Mouse (Mus musculus) bone marrow, adult 2 months (tissue): ENCODE results near the gene Adgra1. TPM values are rescaled to one million over a fixed set of nuclear protein-coding genes. Genes with fewer than 3 reads are reported as not detected.

Experiments used
- H3K27ac ChIP-seq: fragments of 200-500 bp; 2 replicates; pipeline ENCODE4 v1.5.1; 2012; ENCODE audit warnings: low read depth, mild to moderate bottlenecking, control low read depth, inconsistent platforms, low read length; ENCODE audit not compliant: control insufficient read depth, poor library complexity, insufficient read depth
- H3K4me1 ChIP-seq: fragments of 200-500 bp; 2 replicates; pipeline ENCODE4 v1.6.1; 2011; ENCODE audit warnings: low read length; ENCODE audit not compliant: control insufficient read depth, insufficient read depth
- H3K4me3 ChIP-seq: fragments of 200-500 bp; replicated peaks from 2 replicates; pipeline ENCODE3; 2011; ENCODE audit warnings: mild to moderate bottlenecking, low read depth, low read length, control low read depth; ENCODE audit not compliant: control insufficient read depth
- CTCF ChIP-seq: fragments of 200-500 bp; IDR thresholded peaks from 2 replicates; pipeline ENCODE4 v1.5.1; 2011; ENCODE audit warnings: low read length, control low read depth; ENCODE audit not compliant: control insufficient read depth, insufficient read depth
- POLR2A ChIP-seq: fragments of 200-500 bp; IDR thresholded peaks from 2 replicates; pipeline ENCODE4 v1.6.1; 2011; ENCODE audit warnings: low read depth, mild to moderate bottlenecking, control low read depth, low read length, borderline replicate concordance; ENCODE audit not compliant: control insufficient read depth
- WGBS: fragments of 180-500 bp; shearing (Covaris S2); methylation state at CpG from one replicate; pipeline ENCODE4 v1.1.7; 2018; 5-methylcytosine and 5-hydroxymethylcytosine counted together
- polyA plus RNA-seq: library from polyadenylated mRNA; stranded (reverse); fragments of >200 nt; gene quantifications from 2 replicates; pipeline ENCODE4 v1.2.4, GENCODE M21; 2011; ENCODE audit warnings: low replicate concordance; ENCODE audit not compliant: missing spikeins, insufficient read depth, insufficient read length

Adgra1 gene
- polyA plus RNA-seq, 1 experiment = not detected

GRCm38 (mm10) chr7:139811706-139812105 lies 22.3 kb upstream of the Adgra1 start:
- WGBS = 72% methylated on average over 7 of the region's 7 CpGs
- Histone ChIP-seq H3K27ac (no peak overlapping the region), H3K4me3 (no peak overlapping the region), H3K4me1 (no peaks in the 10 kb centered on the region)
- no peak for TF ChIP-seq POLR2A
- TF ChIP-seq CTCF = no peak

- no peak overlapping the region for H3K27ac ChIP-seq
- TF ChIP-seq POLR2A (no peak), CTCF (no peak)
- no peak overlapping the region for H3K4me3 ChIP-seq
- WGBS = 79% methylated on average over 6 of the region's 6 CpGs
- no peaks in the 10 kb centered on the region for H3K4me1 ChIP-seq
Measured at GRCm38 (mm10) chr7:139813577-139814207, 20.3 kb upstream of the Adgra1 start.

- WGBS = 78% methylated on average over 12 of the region's 12 CpGs
Measured at GRCm38 (mm10) chr7:139822301-139823010, 11.5 kb upstream of the Adgra1 start.

GRCm38 (mm10) chr7:139827687-139828086 lies 6.3 kb upstream of the Adgra1 start:
- Histone ChIP-seq H3K4me3 (no peak overlapping the region), H3K4me1 (no peaks in the 10 kb centered on the region), H3K27ac (no peak overlapping the region)
- TF ChIP-seq CTCF (no peak), POLR2A (no peak)
- WGBS = 9% methylated on average over 9 of the region's 9 CpGs

More at GRCm38 (mm10) chr7:139822301-139823010, 11.5 kb upstream of the Adgra1 start:
- Histone ChIP-seq H3K4me1 (no peaks in the 10 kb centered on the region), H3K27ac (no peak overlapping the region), H3K4me3 (no peak overlapping the region)
- TF ChIP-seq POLR2A (no peak), CTCF (no peak)

- WGBS = 42% methylated on average over 5 of the region's 5 CpGs
- TF ChIP-seq POLR2A = no peak
- TF ChIP-seq CTCF = no peak
- H3K27ac ChIP-seq = no peak overlapping the region
- no peak overlapping the region for H3K4me3 ChIP-seq
- no peaks in the 10 kb centered on the region for H3K4me1 ChIP-seq
Measured at GRCm38 (mm10) chr7:139833532-139833931, 442 bp upstream of the Adgra1 start.

- Histone ChIP-seq H3K4me3 (no peak overlapping the region), H3K4me1 (no peaks in the 10 kb centered on the region), H3K27ac (no peak overlapping the region)
- no peak for TF ChIP-seq POLR2A
- no peak for TF ChIP-seq CTCF
- WGBS = 67% methylated on average over 15 of the region's 15 CpGs
Measured at GRCm38 (mm10) chr7:139835140-139836131, 1.5 kb downstream of the Adgra1 start.

- WGBS = 73% methylated on average over 11 of the region's 11 CpGs
- Histone ChIP-seq H3K4me1 (no peaks in the 10 kb centered on the region), H3K27ac (no peak overlapping the region), H3K4me3 (no peak overlapping the region)
- no peak for TF ChIP-seq POLR2A
- no peak for TF ChIP-seq CTCF
Measured at GRCm38 (mm10) chr7:139840443-139841168, 6.6 kb downstream of the Adgra1 start.
